Mouse (Mus musculus): Measurements from ENCODE around the gene Arrdc2. TPM values are rescaled to one million over a fixed set of nuclear protein-coding genes. Genes with fewer than 3 reads are reported as not detected.

Gene Arrdc2
- polyA plus RNA-seq, 1 experiment from 2014 or later: 2.8 TPM

GRCm38 (mm10) chr8:70796403-70797080, 43.0 kb downstream of the Arrdc2 start:
- peaks cover 10 to 19% of the 10 kb centered on the region in 2 experiments; a peak in 3 of 4 replicates for H3K4me1 ChIP-seq (ENCODE audit: control insufficient read depth in 2 of 2, insufficient read depth in 2 of 2, low read length in 2 of 2)
- peak overlapping the region; percentile 66 for H3K4me2 ChIP-seq (ENCODE audit: low read length)
- H3K27ac ChIP-seq (replicated peaks in 1 of 2; ENCODE audit: control insufficient read depth in 1 of 2, insufficient read depth in 1 of 2, low read depth in 2 of 2, low read length in 2 of 2): no peak overlapping the region
- H3K27me3 ChIP-seq (ENCODE audit: control insufficient read depth, insufficient read depth, low read length): peaks cover 52% of the 10 kb centered on the region
- WGBS: 5% methylated on average over 54 of the region's 54 CpGs
- H3K9ac ChIP-seq (ENCODE audit: low read length): peak overlapping the region; percentile 74
- H3K4me3 ChIP-seq (ENCODE audit: control insufficient read depth in 1 of 2, insufficient read depth in 1 of 2, low read depth in 1 of 2, low read length in 2 of 2): peak overlapping the region; percentile 50 to 52
- ATAC-seq (ENCODE audit: insufficient number of reproducible peaks, insufficient read depth, low FRiP score, low read depth): no peak
- H3K36me3 ChIP-seq (ENCODE audit: control insufficient read depth, insufficient read depth, low read length): no peaks in the 10 kb centered on the region
- no peaks in the 10 kb centered on the region for H3K9me3 ChIP-seq (ENCODE audit: control insufficient read depth, low read length)

GRCm38 (mm10) chr8:70795370-70795769, 44.1 kb downstream of the Arrdc2 start:
- 91% methylated on average over 2 of the region's 2 CpGs for WGBS
- ATAC-seq (ENCODE audit: insufficient number of reproducible peaks, insufficient read depth, low FRiP score, low read depth): no peak
- peaks cover 44% of the 10 kb centered on the region for H3K27me3 ChIP-seq (ENCODE audit: control insufficient read depth, insufficient read depth, low read length)
- no peak overlapping the region for H3K4me2 ChIP-seq (ENCODE audit: low read length)
- H3K36me3 ChIP-seq (ENCODE audit: control insufficient read depth, insufficient read depth, low read length): no peaks in the 10 kb centered on the region
- H3K27ac ChIP-seq (replicated peaks in 1 of 2; ENCODE audit: control insufficient read depth in 1 of 2, insufficient read depth in 1 of 2, low read depth in 2 of 2, low read length in 2 of 2): no peak overlapping the region
- no peak overlapping the region for H3K9ac ChIP-seq (ENCODE audit: low read length)
- H3K4me1 ChIP-seq (ENCODE audit: control insufficient read depth in 2 of 2, insufficient read depth in 2 of 2, low read length in 2 of 2): peaks cover 10 to 28% of the 10 kb centered on the region in 2 experiments; a peak in 3 of 4 replicates
- no peaks in the 10 kb centered on the region for H3K9me3 ChIP-seq (ENCODE audit: control insufficient read depth, low read length)
- H3K4me3 ChIP-seq (ENCODE audit: control insufficient read depth in 1 of 2, insufficient read depth in 1 of 2, low read depth in 1 of 2, low read length in 2 of 2): no peak overlapping the region

- Histone ChIP-seq H3K27me3 (ENCODE audit: control insufficient read depth, insufficient read depth, low read length) (peaks cover 33% of the 10 kb centered on the region), H3K27ac (replicated peaks in 1 of 2; ENCODE audit: control insufficient read depth in 1 of 2, insufficient read depth in 1 of 2, low read depth in 2 of 2, low read length in 2 of 2) (no peak overlapping the region), H3K4me1 (ENCODE audit: control insufficient read depth in 2 of 2, insufficient read depth in 2 of 2, low read length in 2 of 2) (peaks cover 10 to 28% of the 10 kb centered on the region in 2 experiments; a peak in 3 of 4 replicates), H3K9ac (ENCODE audit: low read length) (no peak overlapping the region), H3K4me3 (ENCODE audit: control insufficient read depth in 1 of 2, insufficient read depth in 1 of 2, low read depth in 1 of 2, low read length in 2 of 2) (no peak overlapping the region), H3K4me2 (ENCODE audit: low read length) (no peak overlapping the region), H3K36me3 (ENCODE audit: control insufficient read depth, insufficient read depth, low read length) (no peaks in the 10 kb centered on the region), H3K9me3 (ENCODE audit: control insufficient read depth, low read length) (no peaks in the 10 kb centered on the region)
- ATAC-seq (ENCODE audit: insufficient number of reproducible peaks, insufficient read depth, low FRiP score, low read depth): no peak
- WGBS: 70% methylated on average over 2 of the region's 2 CpGs
Measured at GRCm38 (mm10) chr8:70794215-70794614, 45.3 kb downstream of the Arrdc2 start.

GRCm38 (mm10) chr8:70792700-70793099, 46.8 kb downstream of the Arrdc2 start:
- Histone ChIP-seq H3K9ac (ENCODE audit: low read length) (peak overlapping the region; percentile 39; the same call in 1 of the 2 replicates), H3K4me2 (ENCODE audit: low read length) (peak overlapping the region; percentile 84), H3K4me3 (ENCODE audit: control insufficient read depth in 1 of 2, insufficient read depth in 1 of 2, low read depth in 1 of 2, low read length in 2 of 2) (peak overlapping the region; percentile 69 to 74), H3K4me1 (ENCODE audit: control insufficient read depth in 2 of 2, insufficient read depth in 2 of 2, low read length in 2 of 2) (peaks cover 11 to 31% of the 10 kb centered on the region in 2 experiments; a peak in 3 of 4 replicates), H3K36me3 (ENCODE audit: control insufficient read depth, insufficient read depth, low read length) (0 out of 2 replicates have a peak, but pooled peaks cover 5% of the 10 kb centered on the region), H3K27me3 (ENCODE audit: control insufficient read depth, insufficient read depth, low read length) (peaks cover 23% of the 10 kb centered on the region), H3K27ac (replicated peaks in 1 of 2; ENCODE audit: control insufficient read depth in 1 of 2, insufficient read depth in 1 of 2, low read depth in 2 of 2, low read length in 2 of 2) (peak overlapping the region in 1 of 2 experiments; percentile 31; a peak in 1 of 4 replicates), H3K9me3 (ENCODE audit: control insufficient read depth, low read length) (no peaks in the 10 kb centered on the region)
- 0 out of 2 replicates have a peak, but pooled peaks have one; percentile 2 for ATAC-seq (ENCODE audit: insufficient number of reproducible peaks, insufficient read depth, low FRiP score, low read depth)
- under 1% methylated on average over 20 of the region's 20 CpGs for WGBS

- Histone ChIP-seq H3K9ac (ENCODE audit: low read length) (peak overlapping the region; percentile 85), H3K36me3 (ENCODE audit: control insufficient read depth, insufficient read depth, low read length) (peaks cover 9% of the 10 kb centered on the region), H3K4me2 (ENCODE audit: low read length) (peak overlapping the region; percentile 84), H3K4me3 (ENCODE audit: control insufficient read depth in 1 of 2, insufficient read depth in 1 of 2, low read depth in 1 of 2, low read length in 2 of 2) (peak overlapping the region; percentile 69 to 74), H3K4me1 (ENCODE audit: control insufficient read depth in 2 of 2, insufficient read depth in 2 of 2, low read length in 2 of 2) (peaks cover 13 to 29% of the 10 kb centered on the region in 2 experiments; a peak in 3 of 4 replicates), H3K9me3 (ENCODE audit: control insufficient read depth, low read length) (no peaks in the 10 kb centered on the region), H3K27ac (replicated peaks in 1 of 2; ENCODE audit: control insufficient read depth in 1 of 2, insufficient read depth in 1 of 2, low read depth in 2 of 2, low read length in 2 of 2) (peak overlapping the region in 1 of 2 experiments; percentile 51; a peak in 1 of 4 replicates), H3K27me3 (ENCODE audit: control insufficient read depth, insufficient read depth, low read length) (peaks cover 23% of the 10 kb centered on the region)
- ATAC-seq (ENCODE audit: insufficient number of reproducible peaks, insufficient read depth, low FRiP score, low read depth): peak; percentile 80
- WGBS: 3% methylated on average over 57 of the region's 58 CpGs
Measured at GRCm38 (mm10) chr8:70791975-70792691, 47.4 kb downstream of the Arrdc2 start.

GRCm38 (mm10) chr8:70791294-70791701, 48.2 kb downstream of the Arrdc2 start:
- Histone ChIP-seq H3K36me3 (ENCODE audit: control insufficient read depth, insufficient read depth, low read length) (peaks cover 17% of the 10 kb centered on the region), H3K4me2 (ENCODE audit: low read length) (peak overlapping the region; percentile 84), H3K27me3 (ENCODE audit: control insufficient read depth, insufficient read depth, low read length) (peaks cover 23% of the 10 kb centered on the region), H3K4me3 (ENCODE audit: control insufficient read depth in 1 of 2, insufficient read depth in 1 of 2, low read depth in 1 of 2, low read length in 2 of 2) (peak overlapping the region in 1 of 2 experiments; percentile 74; a peak in 3 of 4 replicates), H3K9ac (ENCODE audit: low read length) (peak overlapping the region; percentile 85), H3K9me3 (ENCODE audit: control insufficient read depth, low read length) (no peaks in the 10 kb centered on the region), H3K4me1 (ENCODE audit: control insufficient read depth in 2 of 2, insufficient read depth in 2 of 2, low read length in 2 of 2) (peaks cover 13 to 29% of the 10 kb centered on the region in 2 experiments; a peak in 3 of 4 replicates), H3K27ac (replicated peaks in 1 of 2; ENCODE audit: control insufficient read depth in 1 of 2, insufficient read depth in 1 of 2, low read depth in 2 of 2, low read length in 2 of 2) (no peak overlapping the region)
- no peak for ATAC-seq (ENCODE audit: insufficient number of reproducible peaks, insufficient read depth, low FRiP score, low read depth)
- 72% methylated on average over 7 of the region's 7 CpGs for whole genome bisulfite sequencing

GRCm38 (mm10) chr8:70790846-70791245, 48.7 kb downstream of the Arrdc2 start:
- Histone ChIP-seq H3K36me3 (ENCODE audit: control insufficient read depth, insufficient read depth, low read length) (peaks cover 22% of the 10 kb centered on the region), H3K9ac (ENCODE audit: low read length) (peak overlapping the region; percentile 85), H3K27ac (replicated peaks in 1 of 2; ENCODE audit: control insufficient read depth in 1 of 2, insufficient read depth in 1 of 2, low read depth in 2 of 2, low read length in 2 of 2) (no peak overlapping the region), H3K4me1 (ENCODE audit: control insufficient read depth in 2 of 2, insufficient read depth in 2 of 2, low read length in 2 of 2) (peaks cover 13 to 29% of the 10 kb centered on the region in 2 experiments; a peak in 3 of 4 replicates), H3K4me3 (ENCODE audit: control insufficient read depth in 1 of 2, insufficient read depth in 1 of 2, low read depth in 1 of 2, low read length in 2 of 2) (no peak overlapping the region), H3K27me3 (ENCODE audit: control insufficient read depth, insufficient read depth, low read length) (peaks cover 19% of the 10 kb centered on the region), H3K9me3 (ENCODE audit: control insufficient read depth, low read length) (no peaks in the 10 kb centered on the region), H3K4me2 (ENCODE audit: low read length) (peak overlapping the region; percentile 84; the same call in 1 of the 2 replicates)
- 58% methylated on average over 8 of the region's 8 CpGs for WGBS
- ATAC-seq (ENCODE audit: insufficient number of reproducible peaks, insufficient read depth, low FRiP score, low read depth): no peak
